Mouse (Mus musculus) lung, postnatal 0 days (tissue): ENCODE measurements around the gene Afg3l1. TPM values are rescaled to one million over a fixed set of nuclear protein-coding genes. Genes with fewer than 3 reads are reported as not detected.

Experiments used
- ATAC-seq: fragments of 200-750 bp; cut with Nextera tagmentation; 2 replicates; pipeline ENCODE4 v1.8.0; 2017; ENCODE audit warnings: moderate library complexity
- DNase-seq: peaks from one replicate; pipeline ENCODE4 v3.0.0-alpha.2; 2016; ENCODE audit warnings: low spot score
- H3K27ac ChIP-seq: fragments of 300-500 bp; sonication (generic); 2 replicates; pipeline ENCODE4 v1.5.1; 2014; ENCODE audit warnings: antibody characterized with exemption, mild to moderate bottlenecking, low read length, mixed read lengths
- H3K27me3 ChIP-seq: fragments of 300-500 bp; sonication (generic); replicated peaks from 2 replicates; pipeline ENCODE4 v1.6.1; 2014; ENCODE audit warnings: low read length, mixed read lengths; ENCODE audit not compliant: insufficient read depth
- H3K36me3 ChIP-seq: fragments of 300-500 bp; sonication (generic); 2 replicates; pipeline ENCODE4 v1.6.1; 2014; ENCODE audit warnings: low read length, mixed read lengths; ENCODE audit not compliant: insufficient read depth
- H3K4me1 ChIP-seq: fragments of 300-500 bp; sonication (generic); 2 replicates; pipeline ENCODE4 v1.6.1; 2014; ENCODE audit warnings: antibody characterized with exemption, low read depth, low read length, mixed read lengths; ENCODE audit not compliant: insufficient read depth
- H3K4me2 ChIP-seq: fragments of 300-500 bp; sonication (generic); replicated peaks from 2 replicates; pipeline ENCODE4 v1.6.1; 2014; ENCODE audit warnings: low read depth, mild to moderate bottlenecking, low read length, moderate library complexity, mixed read lengths
- H3K4me3 ChIP-seq: fragments of 300-500 bp; sonication (generic); 2 replicates; pipeline ENCODE4 v1.5.1; 2014; ENCODE audit warnings: low read depth, low read length
- H3K9ac ChIP-seq: fragments of 300-500 bp; sonication (generic); replicated peaks from 2 replicates; pipeline ENCODE4 v1.6.1; 2014; ENCODE audit warnings: low read depth, mild to moderate bottlenecking
- H3K9me3 ChIP-seq: fragments of 300-500 bp; sonication (generic); 2 replicates; pipeline ENCODE4 v1.6.1; 2016; ENCODE audit warnings: low read length, mixed read lengths
- CTCF ChIP-seq: IDR thresholded peaks from 2 replicates; pipeline ENCODE4 v1.5.1; 2016; ENCODE audit warnings: antibody characterized with exemption, mild to moderate bottlenecking
- EP300 ChIP-seq: IDR thresholded peaks from 2 replicates; pipeline ENCODE4 v1.6.1; 2016; ENCODE audit warnings: antibody characterized with exemption, mild to moderate bottlenecking, control low read depth
- WGBS: fragments of 180-500 bp; shearing (Covaris S2); extraction: QIAGEN DNeasy Blood & Tissue Kit; methylation state at CpG from one replicate; pipeline ENCODE4 v1.1.7; 2014; 5-methylcytosine and 5-hydroxymethylcytosine counted together
- polyA plus RNA-seq: library from polyadenylated mRNA; unstranded; fragments of >200 nt; fragmentation: Nextera tagmentation; extraction: Ambion mirVana; gene quantifications from 2 replicates; pipeline ENCODE4 v1.2.1, GENCODE M21; 2015

Afg3l1 gene
- polyA plus RNA-seq, 1 experiment from 2014 or later, result 28.3 TPM

- no peak overlapping the region; the same call in 1 of the 2 replicates for H3K27ac ChIP-seq
- 6% methylated on average over 33 of the region's 34 CpGs for WGBS
These were observed 579 bp upstream of the Afg3l1 start for GRCm38 (mm10) chr8:123476911-123477736.

GRCm38 (mm10) chr8:123478456-123479218, 934 bp downstream of the Afg3l1 start:
- Histone ChIP-seq H3K4me1 (peaks cover 11% of the 10 kb centered on the region; the same call in 1 of the 2 replicates), H3K9me3 (no peaks in the 10 kb centered on the region), H3K4me2 (peak overlapping the region; percentile 73), H3K4me3 (peak overlapping the region; percentile 93), H3K27ac (peak overlapping the region; percentile 83), H3K27me3 (no peaks in the 10 kb centered on the region), H3K36me3 (peaks cover 7% of the 10 kb centered on the region; the same call in 1 of the 2 replicates), H3K9ac (peak overlapping the region; percentile 51)
- 30% methylated on average over 16 of the region's 16 CpGs for WGBS
- DNase-seq (peak; percentile 46), ATAC-seq (peak; percentile 14; the same call in 1 of the 2 replicates)
- TF ChIP-seq CTCF, result no peak
- no peak for TF ChIP-seq EP300

More at GRCm38 (mm10) chr8:123476911-123477736, 579 bp upstream of the Afg3l1 start:
- ATAC-seq (peak; percentile 13), DNase-seq (peak; percentile 12)
- peaks cover 11% of the 10 kb centered on the region; the same call in 1 of the 2 replicates for H3K4me1 ChIP-seq
- H3K4me2 ChIP-seq, result peak overlapping the region; percentile 73
- H3K9ac ChIP-seq, result peak overlapping the region; percentile 51
- TF ChIP-seq EP300, result no peak
- no peak for TF ChIP-seq CTCF
- no peaks in the 10 kb centered on the region for H3K9me3 ChIP-seq
- H3K4me3 ChIP-seq, result peak overlapping the region; percentile 93
- no peaks in the 10 kb centered on the region for H3K27me3 ChIP-seq
- H3K36me3 ChIP-seq, result peaks cover 5% of the 10 kb centered on the region; the same call in 1 of the 2 replicates

- H3K9ac ChIP-seq, result no peak overlapping the region
- no peaks in the 10 kb centered on the region for H3K27me3 ChIP-seq
- WGBS, result 90% methylated on average over 7 of the region's 7 CpGs
- no peak for ATAC-seq
- no peak overlapping the region for H3K4me3 ChIP-seq
- H3K4me1 ChIP-seq, result peaks cover 3% of the 10 kb centered on the region; the same call in 1 of the 2 replicates
- peak; percentile 21 for DNase-seq
- peaks cover 36% of the 10 kb centered on the region for H3K36me3 ChIP-seq
- H3K9me3 ChIP-seq, result no peaks in the 10 kb centered on the region
- TF ChIP-seq CTCF (peak; percentile 61), EP300 (no peak)
- no peak overlapping the region for H3K27ac ChIP-seq
- no peak overlapping the region for H3K4me2 ChIP-seq
These were observed 4.9 kb downstream of the Afg3l1 start for GRCm38 (mm10) chr8:123482627-123483026.

- DNase-seq (peak; percentile 84), ATAC-seq (peak; percentile 93)
- Histone ChIP-seq H3K9ac (no peak overlapping the region), H3K9me3 (no peaks in the 10 kb centered on the region), H3K4me3 (no peak overlapping the region), H3K27ac (peak overlapping the region; percentile 66), H3K36me3 (peaks cover 37% of the 10 kb centered on the region), H3K27me3 (no peaks in the 10 kb centered on the region), H3K4me1 (no peaks in the 10 kb centered on the region), H3K4me2 (no peak overlapping the region)
- 72% methylated on average over 15 of the region's 15 CpGs for WGBS
- TF ChIP-seq EP300 (0 out of 2 replicates have a peak, but pooled peaks have one; percentile 14), CTCF (no peak)
These were observed 13.8 kb downstream of the Afg3l1 start for GRCm38 (mm10) chr8:123491280-123492075.

- 96% methylated on average over 9 of the region's 9 CpGs for WGBS
- no peak overlapping the region for H3K4me3 ChIP-seq
- TF ChIP-seq EP300, result no peak
- no peak for TF ChIP-seq CTCF
- ATAC-seq, result no peak
- no peak overlapping the region for H3K4me2 ChIP-seq
- peaks cover 28% of the 10 kb centered on the region for H3K36me3 ChIP-seq
- no peak overlapping the region for H3K9ac ChIP-seq
- no peak overlapping the region for H3K27ac ChIP-seq
- H3K4me1 ChIP-seq, result no peaks in the 10 kb centered on the region
- no peaks in the 10 kb centered on the region for H3K27me3 ChIP-seq
- no peaks in the 10 kb centered on the region for H3K9me3 ChIP-seq
- DNase-seq, result no peak
These were observed 15.2 kb downstream of the Afg3l1 start for GRCm38 (mm10) chr8:123492898-123493297.
